Mouse (Mus musculus) embryo, embryonic 10 days (tissue): Measurements from ENCODE around the gene Pga5.

ENCODE experiments used
- DNase-seq: peaks from one replicate; pipeline ENCODE4 v3.0.0-alpha.2; 2015; ENCODE audit warnings: low spot score

Gene Pga5

GRCm38 (mm10) chr19:10665093-10665492, 12.8 kb downstream of the Pga5 start:
- no peak for DNase-seq

- no peak for DNase-seq
These were observed 15.2 kb downstream of the Pga5 start for GRCm38 (mm10) chr19:10662665-10663064.

GRCm38 (mm10) chr19:10661919-10662318, 16.0 kb downstream of the Pga5 start:
- DNase-seq = no peak

DNA sequence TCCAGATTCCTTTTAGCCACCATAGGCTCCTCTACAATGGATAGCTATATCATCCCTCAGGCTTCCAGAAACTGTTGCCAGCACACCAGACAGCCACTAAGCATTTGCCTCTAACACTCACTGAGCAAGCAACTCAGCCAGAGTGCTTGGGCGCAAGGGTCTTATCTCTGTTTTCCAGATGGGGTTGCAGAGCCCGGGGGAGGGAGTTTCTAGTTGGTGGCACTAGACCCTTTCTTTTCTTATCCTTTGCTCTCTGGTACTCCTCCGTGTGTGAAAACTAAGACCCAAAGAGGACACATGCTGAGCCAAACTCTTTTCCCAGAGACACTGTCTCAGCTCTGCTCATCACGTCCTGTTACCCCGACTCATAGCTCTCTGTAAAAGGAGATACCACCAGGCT, 16.5 kb downstream of the Pga5 start:
- no peak for DNase-seq

DNA sequence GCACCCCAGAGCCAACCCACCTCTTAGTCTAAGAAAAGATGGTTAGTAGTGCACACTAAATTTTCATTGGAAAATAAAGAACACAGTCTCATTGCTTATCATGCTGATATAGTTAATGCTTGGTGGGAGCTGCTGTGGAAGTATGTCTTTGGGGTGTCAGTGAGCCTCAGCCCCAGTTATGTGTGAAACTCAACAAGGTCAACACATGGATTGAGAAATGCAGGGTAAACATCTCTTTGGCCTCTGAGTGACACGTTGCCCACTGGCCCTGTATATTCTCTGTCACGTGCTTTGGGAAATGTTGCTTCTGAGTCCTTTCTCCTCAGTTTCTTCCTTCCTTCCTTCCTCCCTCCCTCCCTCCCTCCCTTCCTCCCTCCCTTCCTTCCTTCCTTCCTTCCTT, 19.5 kb downstream of the Pga5 start:
- no peak for DNase-seq

DNA sequence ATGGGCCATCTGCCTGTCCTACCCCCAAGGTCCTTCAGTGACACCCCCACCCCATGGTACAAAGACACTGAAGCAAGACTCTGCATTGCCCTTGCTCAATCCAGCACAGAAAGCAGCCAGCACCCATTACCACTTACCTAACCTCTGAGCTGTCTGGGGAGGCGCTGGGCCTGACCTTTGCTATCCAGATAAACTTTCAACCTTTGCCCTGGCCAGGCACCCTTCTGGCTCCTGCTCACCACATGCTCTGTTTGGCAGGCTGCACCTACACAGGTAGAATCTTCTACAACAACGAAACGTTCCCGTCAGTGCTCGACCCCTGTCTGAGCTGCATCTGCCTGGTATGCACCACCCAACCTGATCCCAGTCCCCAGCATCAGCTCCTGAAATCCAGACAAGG, 20.1 kb downstream of the Pga5 start:
- no peak for DNase-seq

GRCm38 (mm10) chr19:10656058-10656457, 21.8 kb downstream of the Pga5 start:
- DNase-seq = no peak

DNA sequence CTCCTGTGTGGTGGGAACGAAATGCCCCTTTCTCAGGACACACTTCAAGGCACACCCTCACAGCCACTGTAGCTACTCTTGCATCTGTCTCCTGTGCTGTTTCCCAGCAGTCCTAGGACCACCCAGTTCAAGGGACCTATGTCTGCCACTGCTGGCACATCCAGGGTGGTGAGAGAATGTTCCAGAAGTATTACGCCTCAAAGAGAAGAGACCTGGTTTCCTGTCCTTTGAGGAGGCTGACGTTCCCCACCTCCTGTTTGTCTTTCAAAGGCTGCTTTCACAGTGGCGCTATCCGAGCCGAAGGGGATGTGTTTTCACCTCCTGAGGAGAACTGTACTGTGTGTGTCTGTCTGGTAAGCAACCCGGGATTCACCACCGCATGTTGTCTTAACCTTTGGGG, 29.7 kb downstream of the Pga5 start:
- no peak for DNase-seq

GRCm38 (mm10) chr19:10645616-10646015, 32.3 kb downstream of the Pga5 start:
- DNase-seq = no peak

DNA sequence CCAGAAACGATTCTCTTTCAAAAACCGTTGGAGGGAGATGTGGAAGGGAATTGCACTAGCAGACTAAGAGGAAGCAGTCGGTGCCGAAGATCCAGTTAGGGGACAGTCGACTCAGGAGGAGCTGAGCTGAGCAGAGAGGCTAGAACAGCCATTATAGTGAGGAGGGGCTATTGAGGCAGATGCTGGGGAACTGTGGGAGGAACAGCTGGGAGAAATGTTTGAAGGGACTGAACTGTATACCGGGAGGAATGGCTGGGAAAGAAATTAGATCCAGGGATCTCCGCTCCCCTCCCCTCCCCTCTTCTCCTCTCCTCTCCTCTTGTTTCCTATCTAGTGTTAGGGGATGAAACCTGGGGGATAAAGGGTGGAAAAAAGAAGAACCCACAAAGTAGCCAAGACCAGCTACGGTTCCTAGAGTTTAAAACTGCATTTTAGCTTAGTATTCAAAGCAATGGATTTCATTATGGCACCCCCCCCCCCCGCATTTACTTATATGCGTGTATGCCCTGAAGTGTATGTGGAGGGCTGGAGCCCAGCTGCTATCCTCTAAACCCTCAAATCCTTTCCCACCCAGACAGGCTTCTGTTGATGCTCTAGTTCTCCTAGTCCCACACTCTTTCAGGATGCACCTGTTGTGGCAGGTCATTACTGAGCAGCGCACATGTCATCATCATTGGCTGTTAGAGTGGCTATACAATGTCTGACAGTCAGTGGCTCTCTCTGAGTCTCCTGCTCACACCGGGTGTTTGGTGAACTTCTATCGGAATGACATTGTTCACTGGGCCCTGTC, 37.1 kb downstream of the Pga5 start:
- no peak for DNase-seq

GRCm38 (mm10) chr19:10640080-10640479, 37.8 kb downstream of the Pga5 start:
- DNase-seq = no peak

- no peak for DNase-seq
These were observed 40.0 kb downstream of the Pga5 start for GRCm38 (mm10) chr19:10637840-10638239.

GRCm38 (mm10) chr19:10634872-10635318, 43.0 kb downstream of the Pga5 start:
- DNase-seq = peak; percentile 72

- peak; percentile 77 for DNase-seq
These were observed 43.6 kb downstream of the Pga5 start, which contains the start of gene Vwce for GRCm38 (mm10) chr19:10634106-10634871. Gene Vwce, plus strand, starts transcription at chr19:10634213.
